Mouse (Mus musculus) urinary bladder, postnatal 10 days (tissue): ENCODE data around the gene Dock2.

ENCODE experiments used
- DNase-seq: peaks from one replicate; pipeline ENCODE4 v3.0.0; 2022; ENCODE audit warnings: low spot score

The Dock2 gene

DNA sequence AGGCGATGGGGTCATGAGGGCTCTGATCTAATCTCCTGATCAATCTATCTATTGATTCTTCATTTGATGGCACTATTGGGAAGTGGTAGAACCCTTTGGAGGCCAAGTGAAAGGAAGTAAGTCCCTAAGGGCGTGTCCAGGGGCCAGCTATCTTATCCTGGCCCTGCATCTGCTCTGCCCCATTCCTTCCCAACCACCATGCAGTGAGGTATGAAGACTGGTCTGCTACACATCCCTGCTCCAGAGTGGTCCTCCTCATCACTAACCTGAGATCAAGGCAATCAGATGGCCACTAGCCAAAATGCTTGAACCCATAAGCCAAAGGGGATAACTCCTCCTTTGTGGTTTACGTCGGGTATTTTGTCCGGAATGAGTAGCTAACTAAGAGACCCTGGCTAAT, 256.5 kb downstream of the Dock2 start:
- no peak for DNase-seq

DNA sequence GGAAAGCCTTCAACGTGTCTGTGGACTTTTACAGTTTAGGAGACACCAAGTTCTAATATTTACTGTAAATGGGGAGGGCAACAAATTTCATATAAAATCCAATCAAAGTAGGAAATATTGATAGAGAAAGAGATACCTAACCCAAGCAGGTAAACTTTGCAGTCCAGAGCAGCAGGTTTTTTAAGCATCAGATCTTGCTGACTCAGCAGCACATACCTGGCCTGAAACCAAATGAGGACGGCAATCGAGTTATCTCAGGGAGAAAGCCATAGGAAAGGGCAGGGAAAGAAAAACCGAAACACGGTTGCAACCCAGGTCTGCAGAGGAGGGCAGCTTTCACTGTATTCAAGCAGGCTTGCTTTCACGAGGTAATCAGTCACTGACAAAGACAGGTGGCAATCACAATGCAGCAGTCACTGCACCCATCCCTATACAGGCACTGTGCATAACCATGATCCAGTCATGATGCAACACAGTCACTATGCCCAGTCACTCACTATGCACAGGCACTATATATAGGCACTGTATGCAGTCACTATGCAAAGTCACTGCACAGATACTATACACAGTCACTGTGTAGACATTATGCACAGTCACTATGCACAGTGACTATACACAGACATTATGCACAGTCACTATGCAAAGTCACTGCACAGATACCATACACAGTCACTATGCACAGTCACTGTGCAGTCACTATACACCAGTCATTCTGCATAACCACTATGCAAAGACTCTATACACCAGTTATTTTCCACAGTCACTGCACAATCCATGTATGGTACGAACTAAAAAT, 258.4 kb downstream of the Dock2 start:
- no peak for DNase-seq

- DNase-seq, result no peak
Observed at GRCm38 (mm10) chr11:34524586-34524985, 259.1 kb downstream of the Dock2 start.

- DNase-seq, result no peak
Observed at GRCm38 (mm10) chr11:34518566-34518965, 265.1 kb downstream of the Dock2 start.

GRCm38 (mm10) chr11:34516971-34517370, 266.7 kb downstream of the Dock2 start:
- no peak for DNase-seq

- DNase-seq, result no peak
Observed at GRCm38 (mm10) chr11:34515301-34515700, 268.4 kb downstream of the Dock2 start.

GRCm38 (mm10) chr11:34506390-34506789, 277.3 kb downstream of the Dock2 start:
- DNase-seq, result no peak

GRCm38 (mm10) chr11:34499663-34500062, 284.0 kb downstream of the Dock2 start:
- DNase-seq, result no peak

- DNase-seq, result no peak
Observed at GRCm38 (mm10) chr11:34494682-34495081, 289.0 kb downstream of the Dock2 start.

DNA sequence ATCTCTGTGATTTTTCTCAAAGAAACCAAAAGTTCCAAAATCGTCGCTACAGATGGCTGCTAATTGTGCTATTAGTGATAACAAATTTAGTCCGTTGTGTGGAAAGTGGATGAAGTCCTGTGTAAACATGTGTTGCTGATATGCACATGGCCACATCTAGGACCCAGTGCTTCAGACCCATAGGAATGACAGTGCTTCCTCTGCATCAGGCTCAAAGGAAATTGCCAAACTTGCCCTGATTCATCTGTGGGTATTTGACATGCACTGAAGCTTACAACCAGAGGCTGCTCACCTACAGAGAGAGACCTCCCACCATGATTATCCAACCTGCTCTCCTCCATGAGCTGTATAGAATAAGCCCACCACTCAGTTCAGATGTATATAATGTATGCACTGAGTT, 290.7 kb downstream of the Dock2 start:
- DNase-seq, result no peak

DNA sequence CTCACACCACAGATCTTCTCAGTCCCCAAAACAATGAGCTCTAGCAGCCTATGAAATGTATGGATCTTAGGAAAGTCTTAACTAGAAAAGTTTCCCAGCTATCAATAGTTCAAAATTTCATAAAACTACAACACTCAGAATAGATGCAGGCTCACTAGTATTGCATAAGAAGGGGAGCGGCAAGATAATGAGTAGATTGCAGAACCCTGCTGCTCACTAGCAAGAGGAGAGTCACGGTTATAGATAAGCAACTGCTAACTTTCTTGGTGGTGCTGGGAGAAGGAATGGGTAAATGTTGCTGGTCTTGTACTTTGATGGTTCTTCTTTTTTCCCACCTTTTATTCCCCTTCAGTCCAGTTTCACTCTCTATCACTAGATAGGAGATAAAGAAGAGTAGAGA, 291.5 kb downstream of the Dock2 start:
- no peak for DNase-seq

GRCm38 (mm10) chr11:34489548-34489947, 294.1 kb downstream of the Dock2 start:
- DNase-seq, result no peak

DNA sequence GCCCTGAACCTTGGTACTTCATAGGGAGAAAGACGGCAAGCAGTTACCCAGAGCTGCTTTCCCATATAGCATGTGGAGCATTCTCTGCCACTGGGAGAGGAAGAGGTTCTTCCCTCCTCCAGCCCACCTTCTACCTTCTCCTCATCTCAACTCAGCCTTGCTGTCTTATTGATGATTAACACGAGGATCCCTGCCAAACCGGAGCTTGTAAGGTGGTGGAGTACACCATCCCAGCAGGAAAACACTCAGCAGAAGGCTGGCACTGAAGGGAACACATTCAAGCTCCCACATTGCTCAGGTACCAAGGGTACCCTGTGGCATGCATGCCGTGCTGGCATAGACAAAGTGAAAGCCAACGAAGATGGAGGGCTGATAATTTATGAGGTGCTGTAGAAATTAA, 304.4 kb downstream of the Dock2 start:
- DNase-seq, result no peak

DNA sequence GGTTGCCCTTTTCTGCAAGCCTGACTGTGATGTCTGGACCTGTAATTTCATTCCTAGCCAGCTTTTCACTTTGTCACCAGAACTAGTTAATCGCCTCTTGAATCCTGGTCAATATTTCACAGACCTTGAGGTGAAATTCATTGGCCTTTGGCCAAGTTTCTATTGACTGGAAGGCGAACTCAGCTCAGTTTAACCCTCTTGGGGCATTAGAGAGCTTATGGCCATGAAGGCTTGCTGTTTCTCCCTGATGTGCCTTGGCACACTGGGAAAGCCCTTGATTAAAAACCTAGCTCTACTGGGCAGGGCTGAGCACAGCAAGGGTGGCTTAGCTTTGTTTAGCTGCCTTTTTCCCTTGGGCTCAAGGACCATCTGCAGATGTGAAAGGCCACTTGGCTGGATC, 313.9 kb downstream of the Dock2 start:
- no peak for DNase-seq

- DNase-seq, result no peak
Observed at GRCm38 (mm10) chr11:34468571-34468970, 315.1 kb downstream of the Dock2 start.

DNA sequence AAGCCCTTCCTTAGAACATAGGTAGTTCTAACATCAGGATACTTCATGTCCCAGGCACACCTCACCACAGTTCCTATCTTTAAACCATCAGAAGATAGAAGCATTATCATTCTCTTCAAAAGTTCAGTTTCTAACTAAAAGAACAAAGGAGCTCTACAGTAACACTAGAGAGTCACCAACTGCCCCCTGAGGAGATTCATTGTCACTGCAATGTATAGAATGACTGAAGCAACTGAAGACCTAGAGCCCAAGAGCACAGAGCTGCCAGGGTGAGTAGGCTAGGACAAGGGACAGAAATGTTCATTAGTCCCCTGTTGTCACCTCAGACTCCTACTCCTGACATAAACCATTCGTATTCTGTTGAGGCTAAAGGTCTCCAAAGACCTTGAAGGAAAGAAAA, 316.6 kb downstream of the Dock2 start:
- DNase-seq, result no peak

- DNase-seq, result no peak
Observed at GRCm38 (mm10) chr11:34449944-34450343, 333.7 kb downstream of the Dock2 start.

- no peak for DNase-seq
Observed at GRCm38 (mm10) chr11:34447891-34448290, 335.8 kb downstream of the Dock2 start.

DNA sequence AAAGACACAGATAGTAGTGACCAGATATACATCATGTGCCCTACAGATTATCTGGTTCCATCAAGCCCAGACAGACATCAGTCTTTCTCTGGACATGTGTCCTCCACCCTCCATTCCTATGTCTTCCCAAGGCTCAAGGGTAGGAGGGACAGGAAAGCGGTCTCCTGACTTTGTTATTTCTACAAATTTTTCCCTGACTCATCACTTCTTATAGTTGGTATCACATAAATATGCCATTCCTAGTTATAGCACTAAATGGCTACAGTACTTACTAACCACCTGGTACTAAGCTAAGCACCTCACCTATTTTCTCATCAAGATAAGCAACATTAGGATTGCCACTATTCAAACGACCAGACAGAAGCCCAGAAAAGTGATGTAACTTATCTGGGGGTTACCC, 345.3 kb downstream of the Dock2 start:
- no peak for DNase-seq

DNA sequence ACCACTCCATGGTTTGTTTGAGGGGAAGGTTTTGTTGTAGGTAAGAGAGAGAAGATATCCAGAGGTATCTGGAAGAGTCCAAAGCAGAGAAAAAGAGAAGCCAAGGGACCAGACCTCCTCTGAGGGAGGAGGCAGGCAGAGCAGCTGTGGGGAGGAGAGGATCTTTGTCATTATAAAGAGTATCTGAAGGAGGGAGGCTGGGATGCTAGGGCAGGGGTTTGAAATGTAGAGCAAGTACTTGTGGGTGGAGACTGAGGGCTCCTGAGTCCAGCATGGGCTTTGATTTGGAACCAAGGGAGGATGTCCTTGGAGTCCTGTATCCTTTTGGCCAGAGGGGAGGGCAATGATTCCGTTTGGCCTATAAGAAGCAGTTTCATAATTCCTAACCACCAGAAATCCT, 346.2 kb downstream of the Dock2 start:
- no peak for DNase-seq

DNA sequence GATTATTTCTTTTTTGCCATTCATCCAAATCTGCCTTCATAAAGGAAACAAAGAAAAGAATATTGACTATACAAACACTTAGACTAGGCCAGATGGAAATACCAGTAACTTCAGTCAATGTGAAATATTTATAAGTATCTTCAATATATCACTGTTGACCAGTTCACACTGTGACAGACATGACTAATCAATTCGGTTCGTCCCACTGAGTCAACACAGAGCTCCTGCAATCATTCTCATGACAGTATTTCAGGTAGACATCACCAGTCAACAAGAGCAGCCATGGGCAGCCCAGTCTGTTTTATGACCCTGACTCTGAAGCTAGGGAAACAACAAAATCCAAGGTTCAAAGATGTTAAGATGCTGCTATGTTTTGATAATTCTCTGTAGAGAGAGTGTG, 351.7 kb downstream of the Dock2 start:
- no peak for DNase-seq

GRCm38 (mm10) chr11:34431371-34431770, 352.3 kb downstream of the Dock2 start:
- no peak for DNase-seq

DNA sequence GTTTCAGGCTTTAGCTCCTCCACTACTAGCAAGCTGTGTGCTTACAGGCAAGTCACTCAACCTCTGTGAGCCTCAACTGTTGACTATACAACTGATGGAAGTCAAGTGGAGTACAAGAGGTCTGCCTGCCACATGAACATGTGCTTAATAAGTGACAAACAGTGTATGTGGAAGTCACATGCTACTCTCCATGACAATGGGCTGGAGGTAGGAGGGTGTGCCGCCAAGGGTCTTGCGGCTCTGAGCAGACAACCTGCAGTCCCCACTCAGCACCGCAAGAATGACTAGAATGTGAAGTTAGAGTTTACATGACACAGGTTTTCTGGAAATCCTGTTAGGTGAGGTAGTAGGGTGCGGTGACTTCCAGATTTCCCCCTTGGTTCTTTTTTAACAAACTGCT, 352.8 kb downstream of the Dock2 start:
- no peak for DNase-seq

GRCm38 (mm10) chr11:34427212-34427611, 356.5 kb downstream of the Dock2 start:
- no peak for DNase-seq
